Mouse (Mus musculus): ENCODE measurements around the gene Rab33a. TPM values are rescaled to one million over a fixed set of nuclear protein-coding genes. Genes with fewer than 3 reads are reported as not detected.

Gene Rab33a
- polyA plus RNA-seq, 1 experiment from 2014 or later, result 3.3 TPM

GRCm38 (mm10) chrX:48521651-48522050, 2.6 kb downstream of the Rab33a start:
- 79% methylated on average over 3 of the region's 3 CpGs for WGBS
- Histone ChIP-seq H3K36me3 (ENCODE audit: control insufficient read depth, insufficient read depth, low read length) (no peaks in the 10 kb centered on the region), H3K4me3 (ENCODE audit: low read depth, low read length) (no peak overlapping the region), H3K4me2 (no peak overlapping the region), H3K27ac (ENCODE audit: low read depth, low read length) (no peak overlapping the region), H3K4me1 (replicated peaks; ENCODE audit: control insufficient read depth, insufficient read depth, low read length) (no peaks in the 10 kb centered on the region), H3K27me3 (replicated peaks; ENCODE audit: control insufficient read depth, insufficient read depth, low read length) (0 out of 2 replicates have a peak, but pooled peaks cover 3% of the 10 kb centered on the region), H3K9me3 (ENCODE audit: control insufficient read depth, low read length) (no peaks in the 10 kb centered on the region), H3K9ac (ENCODE audit: low read depth, low read length) (no peak overlapping the region)
- DNase-seq (ENCODE audit: low spot score), result no peak
- no peak for ATAC-seq (replicated peaks; ENCODE audit: low FRiP score)

GRCm38 (mm10) chrX:48523512-48523911, 4.4 kb downstream of the Rab33a start:
- 44% methylated on average over 3 of the region's 3 CpGs for WGBS
- no peaks in the 10 kb centered on the region for H3K9me3 ChIP-seq (ENCODE audit: control insufficient read depth, low read length)
- no peak for DNase-seq (ENCODE audit: low spot score)
- no peak overlapping the region for H3K4me2 ChIP-seq
- no peak overlapping the region for H3K9ac ChIP-seq (ENCODE audit: low read depth, low read length)
- no peaks in the 10 kb centered on the region for H3K36me3 ChIP-seq (ENCODE audit: control insufficient read depth, insufficient read depth, low read length)
- H3K4me1 ChIP-seq (replicated peaks; ENCODE audit: control insufficient read depth, insufficient read depth, low read length), result no peaks in the 10 kb centered on the region
- H3K27me3 ChIP-seq (replicated peaks; ENCODE audit: control insufficient read depth, insufficient read depth, low read length), result 0 out of 2 replicates have a peak, but pooled peaks cover 3% of the 10 kb centered on the region
- no peak for ATAC-seq (replicated peaks; ENCODE audit: low FRiP score)
- no peak overlapping the region for H3K27ac ChIP-seq (ENCODE audit: low read depth, low read length)
- no peak overlapping the region for H3K4me3 ChIP-seq (ENCODE audit: low read depth, low read length)

GRCm38 (mm10) chrX:48525332-48525731, 6.2 kb downstream of the Rab33a start:
- Histone ChIP-seq H3K27ac (ENCODE audit: low read depth, low read length) (no peak overlapping the region), H3K9me3 (ENCODE audit: control insufficient read depth, low read length) (no peaks in the 10 kb centered on the region), H3K9ac (ENCODE audit: low read depth, low read length) (no peak overlapping the region), H3K4me3 (ENCODE audit: low read depth, low read length) (no peak overlapping the region), H3K4me2 (no peak overlapping the region), H3K27me3 (replicated peaks; ENCODE audit: control insufficient read depth, insufficient read depth, low read length) (no peaks in the 10 kb centered on the region), H3K4me1 (replicated peaks; ENCODE audit: control insufficient read depth, insufficient read depth, low read length) (no peaks in the 10 kb centered on the region), H3K36me3 (ENCODE audit: control insufficient read depth, insufficient read depth, low read length) (no peaks in the 10 kb centered on the region)
- WGBS, result 67% methylated on average over 1 of the region's 1 CpGs
- DNase-seq (ENCODE audit: low spot score) (no peak), ATAC-seq (replicated peaks; ENCODE audit: low FRiP score) (no peak)

GRCm38 (mm10) chrX:48525866-48526265, 6.8 kb downstream of the Rab33a start:
- ATAC-seq (replicated peaks; ENCODE audit: low FRiP score) (no peak), DNase-seq (ENCODE audit: low spot score) (no peak)
- 58% methylated on average over 8 of the region's 8 CpGs for WGBS
- Histone ChIP-seq H3K36me3 (ENCODE audit: control insufficient read depth, insufficient read depth, low read length) (no peaks in the 10 kb centered on the region), H3K4me2 (no peak overlapping the region), H3K4me3 (ENCODE audit: low read depth, low read length) (no peak overlapping the region), H3K9me3 (ENCODE audit: control insufficient read depth, low read length) (no peaks in the 10 kb centered on the region), H3K9ac (ENCODE audit: low read depth, low read length) (no peak overlapping the region), H3K4me1 (replicated peaks; ENCODE audit: control insufficient read depth, insufficient read depth, low read length) (no peaks in the 10 kb centered on the region), H3K27me3 (replicated peaks; ENCODE audit: control insufficient read depth, insufficient read depth, low read length) (no peaks in the 10 kb centered on the region), H3K27ac (ENCODE audit: low read depth, low read length) (no peak overlapping the region)

GRCm38 (mm10) chrX:48526435-48526834, 7.3 kb downstream of the Rab33a start:
- H3K4me2 ChIP-seq, result no peak overlapping the region
- H3K27me3 ChIP-seq (replicated peaks; ENCODE audit: control insufficient read depth, insufficient read depth, low read length), result no peaks in the 10 kb centered on the region
- ATAC-seq (replicated peaks; ENCODE audit: low FRiP score), result no peak
- no peaks in the 10 kb centered on the region for H3K36me3 ChIP-seq (ENCODE audit: control insufficient read depth, insufficient read depth, low read length)
- no peak overlapping the region for H3K27ac ChIP-seq (ENCODE audit: low read depth, low read length)
- H3K9me3 ChIP-seq (ENCODE audit: control insufficient read depth, low read length), result no peaks in the 10 kb centered on the region
- H3K4me1 ChIP-seq (replicated peaks; ENCODE audit: control insufficient read depth, insufficient read depth, low read length), result no peaks in the 10 kb centered on the region
- H3K9ac ChIP-seq (ENCODE audit: low read depth, low read length), result no peak overlapping the region
- no peak overlapping the region for H3K4me3 ChIP-seq (ENCODE audit: low read depth, low read length)
- WGBS, result 52% methylated on average over 3 of the region's 3 CpGs
- no peak for DNase-seq (ENCODE audit: low spot score)

- H3K36me3 ChIP-seq (ENCODE audit: control insufficient read depth, insufficient read depth, low read length), result no peaks in the 10 kb centered on the region
- WGBS, result 40% methylated on average over 3 of the region's 3 CpGs
- H3K4me3 ChIP-seq (ENCODE audit: low read depth, low read length), result no peak overlapping the region
- H3K4me2 ChIP-seq, result no peak overlapping the region
- ATAC-seq (replicated peaks; ENCODE audit: low FRiP score) (no peak), DNase-seq (ENCODE audit: low spot score) (peak; percentile 51)
- no peaks in the 10 kb centered on the region for H3K27me3 ChIP-seq (replicated peaks; ENCODE audit: control insufficient read depth, insufficient read depth, low read length)
- H3K27ac ChIP-seq (ENCODE audit: low read depth, low read length), result no peak overlapping the region
- H3K9ac ChIP-seq (ENCODE audit: low read depth, low read length), result no peak overlapping the region
- no peaks in the 10 kb centered on the region for H3K9me3 ChIP-seq (ENCODE audit: control insufficient read depth, low read length)
- H3K4me1 ChIP-seq (replicated peaks; ENCODE audit: control insufficient read depth, insufficient read depth, low read length), result no peaks in the 10 kb centered on the region
Measured at GRCm38 (mm10) chrX:48532175-48532574, 13.1 kb downstream of the Rab33a start.

Other genes starting within 250 kb of the Rab33a start
- 5.4 and 7.3 TPM in 2 replicates for gene Bcorl1, start 177.9 kb upstream of the Rab33a start, polyA plus RNA-seq (2014; fragmentation: Nextera tagmentation; extraction: Ambion mirVana)
- gene Elf4, start 56.2 kb upstream of the Rab33a start, polyA plus RNA-seq (2014; fragmentation: Nextera tagmentation; extraction: Ambion mirVana), result 7.8 and 9.5 TPM in 2 replicates
- gene Aifm1, start 5.7 kb upstream of the Rab33a start, polyA plus RNA-seq (2014; fragmentation: Nextera tagmentation; extraction: Ambion mirVana), result 98.6 and 102 TPM in 2 replicates
- 10.7 and 11.9 TPM in 2 replicates for gene Zfp280c, start 75.2 kb downstream of the Rab33a start, polyA plus RNA-seq (2014; fragmentation: Nextera tagmentation; extraction: Ambion mirVana)
- 10.6 and 11.4 TPM in 2 replicates for gene Slc25a14, start 104.1 kb downstream of the Rab33a start, polyA plus RNA-seq (2014; fragmentation: Nextera tagmentation; extraction: Ambion mirVana)
- gene Gpr119, start 155.2 kb downstream of the Rab33a start, polyA plus RNA-seq (2014; fragmentation: Nextera tagmentation; extraction: Ambion mirVana), result 0.07 TPM in 1 of 2 replicates, not detected in the other
- 20.4 and 24.5 TPM in 2 replicates for gene Rbmx2, start 175.7 kb downstream of the Rab33a start, polyA plus RNA-seq (2014; fragmentation: Nextera tagmentation; extraction: Ambion mirVana)

All from liver, embryonic 11.5 days (tissue).